Mouse (Mus musculus) heart, postnatal 4 days (tissue): Measurements from ENCODE around the gene Prkce. TPM values are rescaled to one million over a fixed set of nuclear protein-coding genes. Genes with fewer than 3 reads are reported as not detected.

ENCODE experiments used
- DNase-seq: peaks from one replicate; pipeline ENCODE4 v3.0.0; 2021
- total RNA-seq, 2 experiments: library from RNA; stranded (reverse); gene quantifications; 2 replicates each; pipeline ENCODE4 v1.2.3; 2021

Prkce gene
- total RNA-seq, 2 experiments from 2014 or later, result 33.8 to 35.5 TPM

DNA sequence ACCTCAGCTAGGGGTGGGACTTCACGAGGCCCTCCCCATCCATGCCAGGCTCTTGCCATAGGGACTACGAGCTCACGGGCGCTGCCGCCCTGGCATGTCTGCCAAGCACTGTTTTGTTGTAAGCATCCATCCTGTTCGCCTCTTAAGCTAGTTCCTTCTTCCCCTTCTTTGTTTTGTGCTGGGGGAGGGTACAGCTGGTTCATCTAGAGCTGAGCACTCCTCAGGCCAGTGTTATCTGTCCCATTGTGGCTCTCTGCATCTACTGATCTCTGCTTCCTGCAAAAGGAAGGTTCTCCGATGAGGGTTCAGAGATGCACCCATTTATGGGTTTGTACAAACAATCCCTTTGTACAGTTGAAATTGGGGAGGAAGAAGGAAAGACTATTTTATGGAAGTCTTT is 9.1 kb downstream of the Prkce start:
- DNase-seq, result no peak

DNA sequence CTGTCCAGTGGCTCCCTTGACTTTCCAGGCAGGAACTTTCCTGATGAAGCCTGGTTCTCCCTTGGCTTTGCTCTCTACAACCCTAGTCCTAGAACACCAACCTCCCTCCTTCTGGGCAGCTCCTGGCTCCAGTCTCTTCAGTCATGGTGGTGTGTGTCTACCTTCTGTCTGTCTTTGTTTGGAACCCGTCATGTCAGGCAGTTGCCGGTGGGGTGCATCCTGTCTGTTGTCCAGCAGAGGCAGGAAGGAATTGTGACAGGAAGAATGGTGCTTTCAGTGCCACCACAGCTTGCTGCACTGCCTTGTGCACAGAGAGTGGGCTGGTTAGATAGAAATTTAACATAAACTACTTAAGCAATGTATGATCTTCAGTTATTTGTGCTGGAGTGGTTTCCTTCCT is 16.2 kb downstream of the Prkce start:
- DNase-seq, result no peak

DNA sequence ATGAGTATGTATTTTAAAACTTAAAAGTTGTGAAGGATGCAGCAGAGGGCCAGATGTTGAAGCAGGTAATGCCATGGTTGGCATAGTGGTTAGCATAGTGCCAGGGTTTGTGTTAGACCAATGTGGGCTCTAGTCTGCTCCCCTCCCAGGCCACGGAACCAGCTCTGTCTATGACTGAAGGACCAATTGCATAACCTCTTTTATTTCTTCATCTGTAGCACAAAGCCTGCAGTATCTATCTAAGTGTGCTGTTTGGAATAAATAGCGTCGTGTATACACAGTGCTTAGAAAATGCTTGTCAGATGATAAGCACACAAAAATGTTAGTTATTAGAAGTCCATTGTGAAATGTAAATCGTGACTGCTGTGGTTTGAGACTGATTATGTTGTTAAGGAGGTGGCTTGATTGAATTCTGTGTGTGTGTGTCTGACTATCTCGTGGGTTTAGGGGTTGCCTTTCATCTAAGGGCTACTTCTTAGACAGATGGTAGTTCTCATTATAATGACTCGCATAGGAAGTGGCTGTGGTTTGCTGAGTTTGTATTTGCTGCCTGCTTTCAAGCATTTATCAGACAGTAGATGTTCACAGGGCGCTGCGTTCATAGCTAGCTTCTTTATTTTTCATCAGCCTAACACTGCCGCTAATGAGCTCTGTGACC is 17.1 kb downstream of the Prkce start:
- no peak for DNase-seq

DNA sequence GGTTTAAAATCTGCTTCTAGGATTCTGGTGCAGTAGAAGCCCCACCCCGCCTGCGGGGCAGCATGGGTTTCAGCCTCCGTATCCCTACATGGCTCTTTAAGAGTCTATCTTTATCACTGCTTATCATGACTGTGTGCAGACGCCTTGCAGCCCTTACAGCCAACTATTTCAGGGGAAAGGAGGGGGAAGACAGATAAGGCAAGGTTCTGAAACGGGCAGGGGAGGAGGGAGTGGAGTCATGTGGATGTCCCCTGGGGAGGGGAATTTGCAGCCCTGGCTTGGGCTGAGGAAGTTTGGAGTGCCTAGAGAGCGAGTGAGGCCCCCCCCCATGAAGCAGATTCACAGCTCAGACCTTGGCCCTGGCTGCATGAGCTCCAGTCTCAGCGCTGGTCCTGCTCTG is 18.0 kb downstream of the Prkce start:
- peak; percentile 62 for DNase-seq

DNA sequence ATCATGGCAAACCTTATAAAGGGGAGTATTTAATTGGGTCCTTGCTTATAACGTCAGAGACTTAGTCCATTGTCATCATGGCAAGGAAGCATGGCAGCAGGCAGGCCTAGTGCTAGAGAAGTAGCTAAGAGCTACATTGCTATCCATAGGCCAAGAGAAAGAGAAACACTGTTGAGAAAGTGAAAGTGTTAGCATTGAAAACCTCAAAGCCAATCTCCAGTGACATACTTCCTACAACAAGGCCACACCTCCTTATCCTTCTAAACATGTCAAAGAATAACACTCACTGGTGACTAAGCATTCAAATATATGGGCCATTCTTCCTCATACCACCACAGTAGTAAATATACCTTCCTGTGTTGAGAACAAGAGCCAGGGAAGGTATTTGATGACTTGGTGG is 20.2 kb downstream of the Prkce start:
- DNase-seq, result no peak

DNA sequence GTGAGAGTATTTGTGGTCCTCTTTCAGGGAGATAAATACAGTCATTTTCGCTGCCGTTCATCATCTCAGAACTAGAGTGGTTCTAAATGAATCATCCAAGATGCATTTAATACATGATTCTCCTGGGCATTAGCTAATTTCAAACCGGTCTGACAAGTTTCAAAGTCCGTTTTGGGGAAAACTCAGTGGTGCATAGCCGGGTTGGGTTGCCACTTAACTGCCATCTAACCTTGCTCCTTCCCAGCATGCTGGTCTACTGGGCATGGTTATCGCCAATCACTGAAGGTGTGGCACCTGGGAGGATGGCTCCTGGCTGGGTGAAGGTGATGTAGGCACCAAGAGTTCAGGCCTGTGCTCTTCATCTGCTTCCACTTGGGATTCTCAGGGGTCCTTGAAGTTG is 26.4 kb downstream of the Prkce start:
- no peak for DNase-seq

- DNase-seq, result no peak
Observed at GRCm38 (mm10) chr17:86194921-86195320, 27.3 kb downstream of the Prkce start.

DNA sequence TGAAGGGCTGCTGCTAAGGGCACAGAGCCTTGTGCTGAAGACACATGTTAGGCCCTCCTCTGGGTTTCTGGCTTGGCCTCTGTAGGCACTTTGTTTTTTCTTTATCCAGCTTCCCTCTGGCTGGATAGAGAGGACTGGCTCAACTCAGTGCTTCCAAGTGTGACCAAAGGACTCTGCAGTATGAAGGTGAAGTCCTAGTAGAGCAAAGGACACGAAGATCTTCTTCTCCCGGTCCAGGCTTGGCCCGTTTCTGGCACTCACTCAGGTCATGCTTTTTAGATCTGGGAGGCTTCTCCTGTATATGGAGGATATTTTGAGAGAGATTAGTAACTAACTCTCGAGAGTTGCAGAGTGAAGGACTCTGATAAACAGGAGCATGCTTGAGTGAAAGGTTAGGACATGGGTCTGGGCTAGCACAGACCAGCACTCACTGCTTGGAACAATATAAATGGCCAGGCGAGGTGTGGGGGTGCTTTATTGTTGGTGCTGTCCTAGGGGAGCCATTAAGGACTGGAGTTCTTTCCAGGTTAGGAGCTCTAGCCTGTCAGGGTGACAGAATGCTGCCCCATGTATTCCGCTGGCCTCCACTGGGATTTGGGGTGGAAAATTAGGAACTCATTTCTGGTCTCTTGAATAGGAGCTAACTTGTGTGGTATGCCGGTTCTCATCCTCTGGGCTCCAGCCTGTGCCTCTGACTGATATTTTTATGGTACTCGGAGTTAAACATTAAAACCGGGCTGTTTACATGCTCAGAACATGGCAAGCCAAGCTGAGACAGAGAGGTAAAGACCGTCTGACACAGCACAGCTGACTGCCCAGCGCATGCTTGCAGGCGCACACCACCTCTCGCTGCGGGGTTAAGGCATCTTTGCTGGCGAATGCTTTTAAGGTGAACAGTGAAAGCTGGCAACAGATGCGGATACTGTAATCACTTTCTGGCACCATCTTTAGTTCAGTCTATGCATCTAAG is 31.2 kb downstream of the Prkce start:
- no peak for DNase-seq

DNA sequence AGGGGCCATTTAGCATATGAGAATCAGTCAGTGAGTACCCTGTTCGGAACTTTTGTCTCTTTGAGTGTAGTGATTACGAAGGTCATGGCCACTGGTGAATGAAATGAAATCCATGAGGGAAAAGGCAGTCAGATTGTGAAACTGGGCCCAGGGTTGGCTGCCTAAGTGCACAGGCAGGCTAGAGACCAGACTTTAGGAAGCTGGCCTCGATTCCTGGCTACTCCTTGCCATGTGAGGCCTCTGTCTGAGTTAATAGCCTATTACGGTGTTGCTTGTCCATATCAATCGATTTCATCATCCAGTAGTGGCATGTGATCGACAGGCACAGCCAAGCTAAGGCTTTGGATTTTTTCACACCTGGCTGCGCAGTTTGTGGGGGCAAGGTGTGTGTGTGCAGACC is 34.4 kb downstream of the Prkce start:
- DNase-seq, result no peak

DNA sequence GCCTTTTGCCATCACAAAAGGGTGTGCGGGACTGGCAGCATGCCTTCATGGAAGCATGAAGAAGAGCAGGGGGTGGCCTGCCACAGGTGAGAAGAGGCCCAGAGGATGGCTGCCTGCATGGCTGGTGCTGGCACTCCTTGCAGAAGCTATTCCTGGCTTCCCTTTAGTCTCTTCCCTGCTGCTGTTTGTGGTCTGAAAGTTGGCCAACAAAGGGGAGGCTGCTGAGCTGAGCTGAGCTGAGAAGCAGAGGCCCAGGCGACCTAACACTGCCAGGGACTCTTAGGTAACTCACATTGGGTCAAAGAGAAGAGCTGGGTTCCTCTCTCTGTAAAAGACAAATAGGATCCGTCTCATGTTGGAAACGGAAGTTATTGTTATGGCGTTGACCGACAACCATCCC is 35.4 kb downstream of the Prkce start:
- DNase-seq, result peak; percentile 25

GRCm38 (mm10) chr17:86203531-86204450 is 36.2 kb downstream of the Prkce start:
- peak; percentile 68 for DNase-seq

DNA sequence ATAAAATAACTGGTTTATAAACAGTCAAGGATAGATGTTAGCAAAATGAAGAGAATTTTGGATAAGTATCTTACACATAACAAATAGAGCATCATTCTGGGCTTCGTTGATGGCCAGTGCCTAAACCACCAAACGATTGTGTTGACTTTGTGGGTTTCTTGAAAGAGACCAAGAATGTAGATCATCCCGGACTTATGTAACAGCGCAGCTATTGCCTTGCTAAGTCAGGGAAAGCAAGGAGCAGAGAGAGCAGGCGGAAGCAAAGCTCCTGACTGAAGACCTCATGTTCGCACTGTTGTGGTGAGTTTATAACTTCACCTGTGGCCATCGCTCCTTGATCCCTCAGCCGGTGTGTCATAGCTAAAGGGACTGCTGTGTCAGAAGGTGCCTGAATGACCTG is 38.7 kb downstream of the Prkce start:
- no peak for DNase-seq

DNA sequence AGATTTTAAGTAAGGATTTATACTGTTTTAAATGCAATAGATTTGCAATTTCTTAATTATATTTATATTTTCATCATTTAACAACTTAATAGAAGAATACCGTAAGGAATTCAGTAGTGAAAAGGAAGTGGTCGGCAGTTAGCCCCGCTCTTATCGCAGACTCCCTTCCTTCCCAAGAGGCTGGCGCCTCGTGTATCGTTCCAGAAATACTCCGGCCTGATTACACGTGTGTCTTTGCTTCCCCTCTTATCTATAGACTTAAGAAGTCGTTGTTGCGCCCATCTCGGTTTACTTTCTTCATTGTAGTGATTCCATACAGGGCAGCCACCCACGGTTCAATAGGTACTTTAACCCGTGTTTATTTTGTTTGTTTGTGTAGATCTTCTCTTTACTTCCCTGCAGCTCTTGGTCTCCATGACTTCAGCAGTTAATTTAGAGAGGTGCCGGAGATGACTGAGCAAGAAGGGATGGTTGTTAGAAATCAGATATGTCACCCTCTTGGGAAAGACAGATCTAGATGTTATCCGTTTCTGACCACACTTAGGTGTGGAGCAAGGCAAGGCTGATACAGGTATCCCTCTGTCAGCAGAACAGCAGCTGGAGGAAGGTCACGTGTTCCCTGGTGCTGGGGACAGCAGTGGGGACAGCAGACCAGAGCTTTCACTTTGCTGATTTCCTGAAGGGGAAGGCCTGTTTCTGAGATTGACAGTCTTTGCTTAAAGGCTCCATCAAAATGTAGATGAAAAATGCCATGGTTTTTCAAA is 40.7 kb downstream of the Prkce start:
- DNase-seq, result no peak

GRCm38 (mm10) chr17:86208821-86209186 is 41.2 kb downstream of the Prkce start:
- DNase-seq, result no peak

- no peak for DNase-seq
Observed at GRCm38 (mm10) chr17:86209680-86210251, 42.2 kb downstream of the Prkce start.

DNA sequence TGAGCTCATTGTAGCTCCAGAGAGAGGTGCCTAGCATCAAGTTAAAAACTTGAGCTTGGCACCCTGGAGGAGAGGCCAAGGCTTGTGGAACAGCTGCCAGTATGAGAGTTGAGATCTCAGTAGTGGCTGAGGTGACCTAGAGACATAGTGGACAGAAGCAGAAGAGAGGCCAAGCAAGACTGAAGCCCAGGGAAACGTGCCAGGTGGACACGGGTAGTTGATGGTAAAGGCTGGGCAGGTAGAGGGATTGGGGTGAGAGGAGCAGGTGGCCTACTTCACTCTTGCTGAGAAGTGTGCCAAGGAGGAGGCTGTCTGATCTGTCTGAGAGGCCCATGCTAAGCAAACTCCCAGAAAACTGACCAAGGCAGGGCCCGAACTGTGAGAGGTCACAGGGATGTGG is 44.6 kb downstream of the Prkce start:
- no peak for DNase-seq

GRCm38 (mm10) chr17:86214285-86214684 is 46.7 kb downstream of the Prkce start:
- DNase-seq, result no peak

GRCm38 (mm10) chr17:86214741-86215140 is 47.2 kb downstream of the Prkce start:
- no peak for DNase-seq

- peak; percentile 40 for DNase-seq
Observed at GRCm38 (mm10) chr17:86215771-86216170, 48.2 kb downstream of the Prkce start.

- DNase-seq, result no peak
Observed at GRCm38 (mm10) chr17:86217468-86217867, 49.9 kb downstream of the Prkce start.

DNA sequence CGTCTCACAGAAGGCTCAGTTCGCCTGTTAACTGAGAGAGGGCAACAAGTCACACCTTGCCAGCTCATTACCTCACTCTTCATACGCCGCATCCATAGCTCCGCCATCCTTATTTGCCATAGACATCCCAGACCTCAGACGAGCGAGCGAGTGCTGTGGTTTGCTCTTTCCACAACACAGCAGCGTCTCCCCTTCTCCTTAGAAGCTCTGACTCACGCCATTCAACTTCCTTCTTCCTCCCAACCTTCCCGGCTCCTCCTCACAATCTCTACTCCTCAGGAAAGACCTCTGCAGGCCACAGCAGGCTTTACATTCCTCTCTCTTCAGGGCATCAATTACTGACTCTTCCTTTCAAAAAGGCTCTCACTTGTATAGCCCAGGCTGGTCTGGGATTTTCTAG is 51.0 kb downstream of the Prkce start:
- no peak for DNase-seq
